Mouse (Mus musculus) brain, embryonic 14.5 days (tissue): ENCODE measurements around the gene 1700029I15Rik.

Source experiments
- CTCF ChIP-seq: fragments of 200-500 bp; IDR thresholded peaks from 2 replicates; pipeline ENCODE4 v1.5.1; 2012; ENCODE audit warnings: inconsistent platforms, mild to moderate bottlenecking, moderate library complexity, borderline replicate concordance; ENCODE audit not compliant: insufficient read depth, insufficient read length; ENCODE audit errors: extremely low read depth
- POLR2A ChIP-seq: fragments of 200-500 bp; IDR thresholded peaks from 2 replicates; pipeline ENCODE4 v1.6.1; 2012; ENCODE audit warnings: mild to moderate bottlenecking, inconsistent platforms, borderline replicate concordance; ENCODE audit not compliant: poor library complexity, insufficient read depth, insufficient read length, severe bottlenecking; ENCODE audit errors: extremely low read depth

- TF ChIP-seq CTCF: no peak
- TF ChIP-seq POLR2A: no peak
These were observed 45.5 kb downstream of the 1700029I15Rik start for GRCm38 (mm10) chr2:92427882-92428281.
